Mouse (Mus musculus) E14TG2a.4 (cell line): Measurements from ENCODE around the gene Ier2.
"Not testable (repeated sequence)": the region's sequence is repeated elsewhere in the genome, so short reads cannot be mapped to it uniquely, and the experiment has no call there.

ENCODE experiments used
- H3K27me3 ChIP-seq: 2 replicates; pipeline ENCODE4 v1.6.1; 2014; ENCODE audit warnings: low read length, control low read depth; ENCODE audit not compliant: insufficient read depth
- H3K36me3 ChIP-seq: 2 replicates; pipeline ENCODE4 v1.6.1; 2014; ENCODE audit warnings: low read length, control low read depth; ENCODE audit not compliant: insufficient read depth
- H3K4me1 ChIP-seq: replicated peaks from 2 replicates; pipeline ENCODE4 v1.6.1; 2014; ENCODE audit warnings: low read depth, low read length, control low read depth
- H3K4me3 ChIP-seq: replicated peaks from 2 replicates; pipeline ENCODE4 v1.5.1; 2014; ENCODE audit warnings: mild to moderate bottlenecking, low read length
- H3K9me3 ChIP-seq: 2 replicates; pipeline ENCODE4 v1.6.1; 2014; ENCODE audit warnings: low read length, control low read depth
- CTCF ChIP-seq: conservative IDR thresholded peaks from 2 replicates; pipeline ENCODE4 v1.5.1; 2014; ENCODE audit warnings: low read length
- NANOG ChIP-seq: IDR thresholded peaks from 2 replicates; pipeline ENCODE4 v1.6.1; 2014; ENCODE audit warnings: borderline replicate concordance, low read length, mixed read lengths
- POU5F1 ChIP-seq: IDR thresholded peaks from 2 replicates; pipeline ENCODE4 v1.6.1; 2014; ENCODE audit warnings: low read length, borderline replicate concordance

Ier2 gene

DNA sequence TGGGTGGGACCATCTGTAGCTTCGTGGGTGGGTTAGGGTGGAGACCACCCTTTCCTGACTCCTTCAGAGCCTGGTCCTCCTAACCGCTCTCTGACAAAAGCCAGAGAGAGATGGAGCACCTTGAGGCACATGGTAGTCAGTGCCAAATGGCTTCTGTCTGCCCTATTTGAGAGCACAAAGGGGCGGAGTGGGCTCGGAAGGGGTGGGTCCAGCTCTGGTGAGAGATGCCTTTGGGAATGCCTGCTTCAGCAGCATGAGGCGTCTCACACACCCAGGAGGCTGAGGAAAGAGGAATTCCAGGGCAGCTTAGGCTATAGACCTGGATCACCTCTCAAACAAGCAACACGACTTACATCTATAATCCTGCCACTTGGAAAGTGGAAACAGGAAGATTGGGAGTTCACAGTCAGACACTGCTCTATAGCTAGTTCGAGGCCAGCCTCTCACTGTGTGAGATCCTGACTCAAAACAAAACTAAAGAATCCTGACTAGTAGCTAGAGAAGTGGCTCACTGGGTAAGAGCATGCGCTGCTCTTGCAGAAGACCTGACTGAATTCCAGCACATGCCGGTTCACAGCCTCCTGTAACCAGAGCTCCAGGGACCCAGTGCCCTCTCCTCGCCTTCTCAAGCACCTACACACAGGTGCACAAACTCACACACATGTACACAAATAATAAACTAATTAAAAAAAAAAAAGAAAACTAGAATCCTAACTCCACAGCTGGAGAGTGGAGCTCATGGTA is 28.6 kb downstream of the Ier2 start:
- H3K9me3 ChIP-seq = peaks cover 13% of the 10 kb centered on the region
- no peaks in the 10 kb centered on the region for H3K27me3 ChIP-seq
- H3K4me1 ChIP-seq = peaks cover 72% of the 10 kb centered on the region
- no peak for TF ChIP-seq CTCF
- H3K36me3 ChIP-seq = peaks cover 11% of the 10 kb centered on the region; the same call in 1 of the 2 replicates
- peak overlapping the region; percentile 45 for H3K4me3 ChIP-seq

DNA sequence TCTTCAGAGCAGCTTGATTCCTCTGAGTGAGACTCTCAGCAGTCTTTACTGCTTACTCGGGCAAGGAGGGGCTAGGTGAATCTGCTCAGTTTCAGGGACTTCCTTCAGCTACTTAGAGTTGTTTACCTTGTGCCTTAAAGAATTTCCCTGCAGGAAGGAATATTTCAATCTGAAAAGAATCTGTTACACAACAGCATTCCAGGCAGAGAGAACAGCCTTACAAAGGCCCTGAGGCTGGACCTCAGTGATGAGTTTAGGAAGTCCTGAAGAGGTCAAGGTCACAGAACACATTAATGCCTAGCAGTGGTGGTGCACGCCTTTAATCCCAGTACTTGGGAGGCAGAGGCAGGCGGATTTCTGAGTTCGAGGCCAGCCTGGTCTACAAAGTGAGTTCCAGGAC is 30.8 kb downstream of the Ier2 start:
- Histone ChIP-seq H3K36me3 (peaks cover 10% of the 10 kb centered on the region; the same call in 1 of the 2 replicates), H3K27me3 (peaks cover under 1% of the 10 kb centered on the region; the same call in 1 of the 2 replicates), H3K9me3 (peaks cover 13% of the 10 kb centered on the region), H3K4me1 (peaks cover 57% of the 10 kb centered on the region), H3K4me3 (no peak overlapping the region)
- no peak for TF ChIP-seq CTCF
- peak; percentile 77 for TF ChIP-seq NANOG
- no peak for TF ChIP-seq POU5F1

GRCm38 (mm10) chr8:84630145-84630544 is 32.5 kb downstream of the Ier2 start:
- TF ChIP-seq NANOG (no peak), CTCF (no peak), POU5F1 (no peak)
- Histone ChIP-seq H3K27me3 (peaks cover 14% of the 10 kb centered on the region), H3K4me3 (peak overlapping the region; percentile 61), H3K36me3 (0 out of 2 replicates have a peak, but pooled peaks cover 3% of the 10 kb centered on the region), H3K4me1 (peaks cover 40% of the 10 kb centered on the region), H3K9me3 (peaks cover 13% of the 10 kb centered on the region)

DNA sequence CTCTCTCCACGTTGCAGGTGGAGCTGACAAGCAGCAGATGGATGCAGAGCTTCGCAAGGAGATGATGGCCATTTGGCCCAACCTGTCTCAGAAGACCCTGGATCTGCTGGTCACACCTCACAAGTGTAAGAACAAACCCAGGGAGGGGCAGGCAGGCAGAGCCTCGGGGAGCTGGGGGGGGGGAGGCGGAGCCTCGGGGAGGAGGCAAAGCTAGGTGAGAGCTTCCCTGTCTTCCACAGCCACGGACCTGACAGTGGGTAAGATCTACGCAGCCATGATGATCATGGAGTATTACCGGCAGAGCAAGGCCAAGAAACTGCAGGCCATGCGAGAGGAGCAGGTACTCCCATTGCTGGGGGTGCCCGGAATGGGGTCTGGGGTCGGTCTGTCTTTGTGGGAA is 33.1 kb downstream of the Ier2 start:
- Histone ChIP-seq H3K27me3 (peaks cover 19% of the 10 kb centered on the region), H3K9me3 (peaks cover 13% of the 10 kb centered on the region), H3K4me3 (peak overlapping the region; percentile 61), H3K4me1 (peaks cover 35% of the 10 kb centered on the region), H3K36me3 (0 out of 2 replicates have a peak, but pooled peaks cover 3% of the 10 kb centered on the region)
- TF ChIP-seq CTCF = no peak
- TF ChIP-seq POU5F1 = no peak
- TF ChIP-seq NANOG = no peak

GRCm38 (mm10) chr8:84623425-84623824 is 39.2 kb downstream of the Ier2 start:
- not testable (repeated sequence) for H3K4me3 ChIP-seq, H3K4me1 ChIP-seq, H3K9me3 ChIP-seq, H3K36me3 ChIP-seq
- H3K27me3 ChIP-seq = peaks cover 59% of the 10 kb centered on the region

- peaks cover 72% of the 10 kb centered on the region for H3K27me3 ChIP-seq
- H3K4me3 ChIP-seq = no peak overlapping the region
- no peaks in the 10 kb centered on the region for H3K36me3 ChIP-seq
- no peak for TF ChIP-seq POU5F1
- TF ChIP-seq CTCF = peak; percentile 47
- no peak for TF ChIP-seq NANOG
- H3K9me3 ChIP-seq = no peaks in the 10 kb centered on the region
- peaks cover 21% of the 10 kb centered on the region for H3K4me1 ChIP-seq
Observed at GRCm38 (mm10) chr8:84621102-84621625, 41.5 kb downstream of the Ier2 start.

- Histone ChIP-seq H3K4me3 (peak overlapping the region; percentile 57), H3K36me3 (peaks cover 13% of the 10 kb centered on the region), H3K9me3 (no peaks in the 10 kb centered on the region), H3K4me1 (peaks cover 44% of the 10 kb centered on the region), H3K27me3 (peaks cover 68% of the 10 kb centered on the region)
- TF ChIP-seq NANOG (no peak), POU5F1 (no peak), CTCF (no peak)
Observed at GRCm38 (mm10) chr8:84617005-84617404, 45.6 kb downstream of the Ier2 start.

GRCm38 (mm10) chr8:84615666-84616485 is 46.8 kb downstream of the Ier2 start:
- Histone ChIP-seq H3K27me3 (peaks cover 69% of the 10 kb centered on the region), H3K4me1 (peaks cover 50% of the 10 kb centered on the region), H3K36me3 (peaks cover 21% of the 10 kb centered on the region), H3K9me3 (no peaks in the 10 kb centered on the region), H3K4me3 (peak overlapping the region; percentile 13; the same call in 1 of the 2 replicates)
- TF ChIP-seq NANOG (no peak), CTCF (no peak), POU5F1 (no peak)
